Mouse (Mus musculus) testis, adult 2 months (tissue): Measurements from ENCODE around the gene Esrrb. TPM values are rescaled to one million over a fixed set of nuclear protein-coding genes. Genes with fewer than 3 reads are reported as not detected.

Experiments
- H3K27ac ChIP-seq: fragments of 200-500 bp; 2 replicates; pipeline ENCODE4 v1.5.1; 2012; ENCODE audit warnings: low read depth, low read length; ENCODE audit not compliant: control insufficient read depth, insufficient read depth
- H3K27me3 ChIP-seq: fragments of 200-500 bp; 2 replicates; pipeline ENCODE4 v1.6.1; 2012; ENCODE audit warnings: mild to moderate bottlenecking, low read length, moderate library complexity; ENCODE audit not compliant: control insufficient read depth, insufficient read depth
- H3K36me3 ChIP-seq: fragments of 200-500 bp; 2 replicates; pipeline ENCODE4 v1.6.1; 2012; ENCODE audit warnings: mild to moderate bottlenecking, low read length; ENCODE audit not compliant: control insufficient read depth, insufficient read depth
- H3K4me1 ChIP-seq: fragments of 200-500 bp; 2 replicates; pipeline ENCODE4 v1.6.1; 2012; ENCODE audit warnings: low read length; ENCODE audit not compliant: control insufficient read depth, insufficient read depth
- H3K4me3 ChIP-seq: fragments of 200-500 bp; 2 replicates; pipeline ENCODE4 v1.5.1; 2012; ENCODE audit warnings: low read depth, mild to moderate bottlenecking, low read length, moderate library complexity, mixed read lengths; ENCODE audit not compliant: control insufficient read depth
- CTCF ChIP-seq: fragments of 200-500 bp; IDR thresholded peaks from 2 replicates; pipeline ENCODE4 v1.5.1; 2012; ENCODE audit warnings: low read depth, mild to moderate bottlenecking, inconsistent platforms, low read length, moderate library complexity; ENCODE audit not compliant: control insufficient read depth, insufficient read depth, insufficient replicate concordance
- POLR2A ChIP-seq: fragments of 200-500 bp; IDR thresholded peaks from 2 replicates; pipeline ENCODE4 v1.6.1; 2012; ENCODE audit warnings: low read depth, mild to moderate bottlenecking, inconsistent platforms, low read length, moderate library complexity; ENCODE audit not compliant: control insufficient read depth
- polyA plus RNA-seq: library from polyadenylated mRNA; depleted of rRNA; stranded (reverse); fragments of >200 nt; gene quantifications from 2 replicates; pipeline ENCODE4 v1.2.3, GENCODE M21; 2012

Esrrb gene
- polyA plus RNA-seq, 1 experiment = 6.3 TPM

- Histone ChIP-seq H3K36me3 (no peaks in the 10 kb centered on the region), H3K4me3 (no peak overlapping the region), H3K4me1 (no peaks in the 10 kb centered on the region), H3K27me3 (no peaks in the 10 kb centered on the region), H3K27ac (no peak overlapping the region)
- no peak for TF ChIP-seq CTCF
- TF ChIP-seq POLR2A = no peak
Measured at GRCm38 (mm10) chr12:86475994-86476393, 115.1 kb downstream of the Esrrb start.

GRCm38 (mm10) chr12:86478908-86479307 lies 118.0 kb downstream of the Esrrb start:
- H3K4me3 ChIP-seq = no peak overlapping the region
- TF ChIP-seq CTCF (no peak), POLR2A (no peak)
- H3K27me3 ChIP-seq = no peaks in the 10 kb centered on the region
- H3K27ac ChIP-seq = no peak overlapping the region
- no peaks in the 10 kb centered on the region for H3K4me1 ChIP-seq
- no peaks in the 10 kb centered on the region for H3K36me3 ChIP-seq

- H3K27me3 ChIP-seq = no peaks in the 10 kb centered on the region
- H3K4me3 ChIP-seq = no peak overlapping the region
- H3K27ac ChIP-seq = no peak overlapping the region
- H3K4me1 ChIP-seq = no peaks in the 10 kb centered on the region
- no peaks in the 10 kb centered on the region for H3K36me3 ChIP-seq
- TF ChIP-seq POLR2A (no peak), CTCF (no peak)
Measured at GRCm38 (mm10) chr12:86482029-86482428, 121.1 kb downstream of the Esrrb start.

- Histone ChIP-seq H3K36me3 (no peaks in the 10 kb centered on the region), H3K27ac (no peak overlapping the region), H3K27me3 (no peaks in the 10 kb centered on the region), H3K4me1 (no peaks in the 10 kb centered on the region), H3K4me3 (no peak overlapping the region)
- TF ChIP-seq CTCF = no peak
- TF ChIP-seq POLR2A = no peak
Measured at GRCm38 (mm10) chr12:86483413-86483841, 122.5 kb downstream of the Esrrb start.

GRCm38 (mm10) chr12:86488005-86488404 lies 127.1 kb downstream of the Esrrb start:
- no peak overlapping the region for H3K4me3 ChIP-seq
- TF ChIP-seq CTCF (no peak), POLR2A (no peak)

GRCm38 (mm10) chr12:86490052-86490451 lies 129.1 kb downstream of the Esrrb start:
- H3K27ac ChIP-seq = no peak overlapping the region
- H3K27me3 ChIP-seq = no peaks in the 10 kb centered on the region
- no peaks in the 10 kb centered on the region for H3K36me3 ChIP-seq
- no peak overlapping the region for H3K4me3 ChIP-seq
- H3K4me1 ChIP-seq = no peaks in the 10 kb centered on the region
- TF ChIP-seq POLR2A (no peak), CTCF (no peak)

More at GRCm38 (mm10) chr12:86488005-86488404, 127.1 kb downstream of the Esrrb start:
- Histone ChIP-seq H3K27me3 (no peaks in the 10 kb centered on the region), H3K27ac (no peak overlapping the region), H3K4me1 (no peaks in the 10 kb centered on the region), H3K36me3 (no peaks in the 10 kb centered on the region)

GRCm38 (mm10) chr12:86491500-86491899 lies 130.6 kb downstream of the Esrrb start:
- no peaks in the 10 kb centered on the region for H3K36me3 ChIP-seq
- no peak overlapping the region for H3K4me3 ChIP-seq
- TF ChIP-seq CTCF = no peak
- no peak for TF ChIP-seq POLR2A
- H3K4me1 ChIP-seq = no peaks in the 10 kb centered on the region
- no peaks in the 10 kb centered on the region for H3K27me3 ChIP-seq
- H3K27ac ChIP-seq = no peak overlapping the region

GRCm38 (mm10) chr12:86492822-86493221 lies 131.9 kb downstream of the Esrrb start:
- TF ChIP-seq CTCF (no peak), POLR2A (no peak)
- no peak overlapping the region for H3K27ac ChIP-seq
- H3K36me3 ChIP-seq = no peaks in the 10 kb centered on the region

More at GRCm38 (mm10) chr12:86492822-86493221, 131.9 kb downstream of the Esrrb start:
- Histone ChIP-seq H3K27me3 (no peaks in the 10 kb centered on the region), H3K4me3 (no peak overlapping the region), H3K4me1 (no peaks in the 10 kb centered on the region)
